Mouse (Mus musculus): ENCODE measurements around the gene Tmpo. TPM values are rescaled to one million over a fixed set of nuclear protein-coding genes. Genes with fewer than 3 reads are reported as not detected.

The Tmpo gene
- total RNA-seq, 2 experiments from 2014 or later = 95.1 to 105 TPM

- no peak for DNase-seq
Measured at GRCm38 (mm10) chr10:91122646-91123045, 58.5 kb downstream of the Tmpo start.

- DNase-seq = no peak
Measured at GRCm38 (mm10) chr10:91116958-91117357, 64.2 kb downstream of the Tmpo start.

- DNase-seq = no peak
Measured at GRCm38 (mm10) chr10:91109841-91110240, 71.3 kb downstream of the Tmpo start.

- no peak for DNase-seq
Measured at GRCm38 (mm10) chr10:91105981-91106380, 75.1 kb downstream of the Tmpo start.

DNA sequence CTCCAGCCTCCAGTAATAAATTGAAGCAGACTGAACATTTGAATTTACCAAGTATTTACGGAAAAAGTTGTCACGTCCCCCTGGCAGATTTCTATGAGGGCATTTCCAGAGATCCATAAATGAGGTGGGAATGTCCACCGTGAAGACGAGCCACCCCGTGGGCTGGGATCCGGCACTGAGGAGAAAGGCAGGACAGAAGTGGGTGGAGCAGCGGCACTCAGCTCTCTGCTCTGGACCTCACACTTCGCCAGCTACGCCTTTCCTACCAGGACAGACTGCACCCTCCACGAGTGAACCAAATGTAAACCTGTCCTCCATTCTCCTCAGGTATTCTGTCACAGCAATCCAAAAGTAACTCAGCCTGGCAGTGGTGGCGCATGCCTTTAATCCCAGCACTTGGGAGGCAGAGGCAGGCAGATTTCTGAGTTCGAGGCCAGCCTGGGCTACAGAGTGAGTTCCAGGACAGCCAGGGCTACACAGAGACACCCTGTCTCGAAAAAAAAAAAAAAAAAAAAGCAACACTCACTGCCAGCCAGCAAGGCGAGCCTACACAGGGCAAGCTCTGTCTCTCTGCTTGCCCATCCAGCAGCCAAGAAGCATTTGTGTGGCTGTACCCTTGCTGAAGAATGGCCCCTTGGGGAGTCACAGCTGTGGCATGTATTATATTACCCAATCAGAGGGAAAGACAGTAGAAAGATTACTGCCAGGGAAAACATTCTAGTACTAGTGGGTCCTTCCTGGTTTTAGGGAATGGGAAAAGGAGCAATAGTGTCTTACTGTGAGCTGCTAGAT is 78.1 kb downstream of the Tmpo start:
- no peak for DNase-seq

GRCm38 (mm10) chr10:91101936-91102335 is 79.2 kb downstream of the Tmpo start:
- DNase-seq = no peak

DNA sequence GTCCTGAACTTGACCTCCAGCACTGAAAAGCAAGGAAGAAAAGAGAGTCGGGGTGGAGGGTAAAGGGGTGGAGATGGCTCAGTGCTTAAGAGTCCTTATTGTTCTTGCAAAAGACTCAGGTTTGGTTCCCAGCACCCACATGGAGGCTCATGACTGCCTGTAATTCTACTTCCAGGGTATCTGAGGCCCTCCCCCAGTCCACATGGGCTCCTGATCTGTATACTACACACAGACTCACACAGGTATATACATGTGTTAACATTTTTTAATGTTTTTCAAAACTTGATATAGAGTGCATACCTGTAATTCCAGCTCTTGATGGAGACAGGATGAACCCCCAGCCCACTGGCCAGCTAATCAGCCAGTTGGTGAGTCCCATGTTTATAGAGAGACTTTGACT is 81.0 kb downstream of the Tmpo start:
- DNase-seq = no peak

GRCm38 (mm10) chr10:91098056-91098455 is 83.1 kb downstream of the Tmpo start:
- no peak for DNase-seq

Other genes starting within 250 kb of the Tmpo start
- gene Apaf1, start 98.5 kb downstream of the Tmpo start, total RNA-seq (2021) = 10 to 100 TPM in 1 of 2 experiments, 1 to 10 TPM in 1; 8.2 to 10.3 TPM
- gene Ikbip, start 98.4 kb downstream of the Tmpo start, total RNA-seq (2021) = 10 to 100 TPM; 32.0 to 36.9 TPM
- 1,000 to 10,000 TPM; 1,091 to 1,914 TPM for gene Slc25a3, start 57.3 kb downstream of the Tmpo start, total RNA-seq (2021)